Mouse (Mus musculus) common myeloid progenitor, adult 5-6 weeks (primary cell): Measurements from ENCODE around the gene Cacng4. TPM values are rescaled to one million over a fixed set of nuclear protein-coding genes. Genes with fewer than 3 reads are reported as not detected.

Experiments
- ATAC-seq: replicated peaks from 2 replicates; pipeline ENCODE4 v1.8.0; 2016; ENCODE audit warnings: low read depth, mild to moderate bottlenecking, moderate TSS enrichment, inconsistent platforms; ENCODE audit not compliant: poor library complexity, severe bottlenecking
- total RNA-seq: library from RNA; stranded (forward); fragments of 200-1000, 187-1606 nt; gene quantifications from 2 replicates; pipeline ENCODE4 v1.2.3, GENCODE M21; 2017

The Cacng4 gene
- total RNA-seq = not detected in 2 replicates

DNA sequence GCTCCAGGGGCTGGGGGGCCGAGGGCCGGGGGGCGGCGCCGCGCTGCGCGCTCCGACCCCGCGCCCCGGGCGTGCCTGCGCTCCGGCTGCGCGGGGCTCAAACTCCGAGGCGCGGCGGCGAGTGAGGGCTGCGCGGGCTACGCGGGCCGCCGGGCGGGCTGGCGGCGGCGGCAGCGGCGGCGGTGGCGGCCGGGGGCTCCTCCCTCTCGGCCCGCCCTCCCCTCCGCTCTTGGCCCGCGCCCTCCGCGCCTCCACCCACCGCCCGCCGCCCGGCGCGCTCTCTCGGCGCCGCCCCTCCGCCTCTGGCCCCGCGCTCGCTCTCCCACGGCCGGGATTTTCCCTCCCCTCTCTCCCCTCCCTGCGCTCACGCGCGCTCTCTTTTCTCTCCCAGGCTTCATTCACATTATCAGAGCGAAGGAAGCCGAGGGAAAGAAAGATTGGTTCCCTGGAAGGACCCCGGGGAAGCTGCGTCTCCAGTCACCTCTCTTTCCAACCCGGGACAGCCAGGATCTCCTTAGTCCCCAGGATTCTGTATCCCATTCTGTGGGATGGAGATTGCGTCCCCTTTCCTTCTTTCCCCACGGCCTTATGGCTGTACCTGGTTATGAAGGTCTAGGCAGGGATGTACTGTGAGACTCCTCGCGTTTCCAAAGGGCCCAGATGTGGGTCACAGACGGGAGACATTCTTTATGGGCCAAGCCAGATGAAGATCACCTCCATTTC lies at the start of gene Cacng4:
TSS of gene Cacng4 (minus strand) at position 11 of the 723 bp plus-strand sequence.
- no peak for ATAC-seq

DNA sequence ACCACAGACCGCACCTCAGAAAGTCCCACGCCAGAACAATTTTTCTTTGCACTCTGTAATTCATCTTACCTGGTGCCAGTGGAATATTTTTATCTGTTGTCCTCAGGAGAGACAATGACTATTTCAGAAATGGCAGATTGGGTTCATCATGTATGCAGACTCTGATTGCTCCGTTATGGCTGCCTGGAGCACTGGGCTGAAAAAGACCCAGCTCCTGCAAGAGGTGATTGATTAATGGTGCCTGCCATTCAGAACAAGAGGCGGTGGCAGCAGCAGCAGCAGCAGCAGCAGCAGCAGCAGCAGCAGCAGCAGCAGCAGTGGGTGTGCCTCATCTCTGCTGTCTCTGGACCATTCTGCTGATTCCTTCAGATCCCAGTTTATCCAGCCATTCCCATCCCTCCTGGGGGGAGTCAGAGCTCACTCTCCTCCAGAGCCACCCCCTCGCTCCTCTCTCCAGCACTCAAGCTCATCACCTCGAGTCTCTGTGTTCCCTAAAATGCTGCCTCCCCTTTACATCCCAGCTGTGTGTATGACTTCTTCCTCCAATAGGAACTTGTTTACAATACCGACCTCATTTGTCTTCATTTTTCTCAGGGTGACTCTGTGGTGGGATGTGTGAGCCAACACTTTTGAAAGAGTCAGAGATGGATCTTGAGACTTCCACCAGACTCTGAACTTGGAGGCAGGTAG lies 39.1 kb upstream of the Cacng4 start:
- no peak for ATAC-seq

DNA sequence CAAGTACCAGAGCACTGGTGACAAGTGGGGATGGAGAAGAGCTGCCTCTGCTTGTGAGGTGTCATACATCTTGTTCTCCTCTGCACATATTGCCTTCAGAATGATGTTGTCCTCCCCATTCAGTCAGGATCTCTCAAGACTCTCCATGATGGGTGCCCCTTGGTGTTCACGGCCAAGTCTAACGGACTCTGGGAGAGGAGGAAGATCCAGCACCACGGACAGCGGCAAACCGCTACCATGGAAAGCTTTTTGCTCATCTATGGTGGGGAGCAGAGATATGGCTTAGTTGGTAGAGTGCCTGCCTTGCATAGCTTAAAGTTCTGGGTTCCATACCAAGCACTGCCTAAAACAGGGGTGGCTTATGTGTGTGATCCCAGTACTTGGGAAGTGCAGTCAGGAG lies 22.8 kb upstream of the Cacng4 start:
- 0 out of 2 replicates have a peak, but pooled peaks have one; percentile 50 for ATAC-seq

DNA sequence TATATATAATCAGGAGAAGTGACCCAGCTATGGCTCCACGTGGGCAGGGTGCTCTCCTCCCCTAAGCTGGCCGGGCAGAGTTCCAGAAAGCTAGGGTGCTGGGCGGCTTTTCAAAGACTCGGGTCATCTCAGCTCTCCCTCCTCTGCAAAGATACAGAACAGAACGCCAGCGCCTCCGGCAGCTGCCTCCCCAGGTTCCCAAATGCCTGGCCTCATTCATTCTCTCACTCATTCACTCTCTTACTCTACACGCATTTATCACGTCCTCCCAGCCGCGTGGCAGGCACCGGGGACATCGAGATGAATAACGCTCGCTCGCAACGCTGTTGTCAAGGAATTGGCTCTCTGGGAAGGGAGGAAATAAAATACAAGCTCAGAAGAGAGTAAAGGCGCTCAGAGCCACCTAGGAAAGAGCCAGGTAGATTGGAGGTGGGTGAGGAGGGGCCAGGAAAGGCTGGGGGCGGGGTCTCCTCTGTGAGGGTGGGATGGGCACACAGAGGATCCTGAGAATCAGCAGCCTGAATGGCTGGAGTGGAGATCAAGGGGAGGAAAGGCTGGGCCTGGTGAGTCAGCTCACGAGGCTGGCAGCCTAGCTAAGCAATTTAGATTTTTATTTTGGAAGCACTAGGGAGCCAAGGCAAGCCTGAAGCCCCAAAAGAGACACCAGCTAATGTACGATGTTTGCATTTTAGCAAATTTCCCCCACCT lies 18.7 kb upstream of the Cacng4 start:
- no peak for ATAC-seq

DNA sequence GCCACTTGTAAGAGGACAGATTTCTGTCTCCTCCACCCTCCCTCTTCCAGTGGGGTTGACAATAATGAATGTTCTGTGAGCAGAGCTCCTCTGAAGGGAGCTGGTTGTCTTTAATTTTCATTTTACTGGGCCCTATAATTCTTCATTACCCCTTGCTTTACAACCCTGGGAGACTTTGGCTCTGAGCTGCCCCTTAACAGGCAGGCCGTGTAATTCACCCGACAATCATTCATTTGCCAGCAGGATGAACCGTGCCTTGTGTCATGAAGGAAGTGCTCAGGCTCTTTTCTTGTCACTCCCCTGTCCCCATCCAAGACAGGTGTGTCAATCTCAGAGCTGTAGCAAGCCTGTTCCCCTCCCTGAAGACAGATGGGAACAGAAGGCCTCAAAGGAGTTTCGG lies 18.1 kb upstream of the Cacng4 start:
- ATAC-seq = no peak

DNA sequence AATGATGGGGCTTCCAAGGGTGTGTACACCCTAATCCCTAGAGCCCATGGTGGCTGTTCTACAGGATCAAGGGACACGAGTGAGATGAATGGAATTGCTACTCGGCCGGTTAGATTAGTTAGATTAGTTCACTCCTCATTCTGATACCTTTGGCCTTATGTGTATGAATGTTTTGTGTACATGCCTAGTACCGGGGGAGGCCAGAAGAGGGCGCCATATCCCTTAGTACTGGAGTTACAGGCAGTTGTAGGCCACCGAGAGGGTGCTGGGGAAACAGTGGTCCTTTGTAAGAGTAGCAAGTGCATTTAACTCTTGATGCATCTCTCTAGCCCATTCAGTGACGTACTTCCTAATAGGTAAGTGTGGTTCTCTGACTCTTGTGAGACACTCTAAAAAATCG lies 14.2 kb upstream of the Cacng4 start:
- 0 out of 2 replicates have a peak, but pooled peaks have one; percentile 29 for ATAC-seq

DNA sequence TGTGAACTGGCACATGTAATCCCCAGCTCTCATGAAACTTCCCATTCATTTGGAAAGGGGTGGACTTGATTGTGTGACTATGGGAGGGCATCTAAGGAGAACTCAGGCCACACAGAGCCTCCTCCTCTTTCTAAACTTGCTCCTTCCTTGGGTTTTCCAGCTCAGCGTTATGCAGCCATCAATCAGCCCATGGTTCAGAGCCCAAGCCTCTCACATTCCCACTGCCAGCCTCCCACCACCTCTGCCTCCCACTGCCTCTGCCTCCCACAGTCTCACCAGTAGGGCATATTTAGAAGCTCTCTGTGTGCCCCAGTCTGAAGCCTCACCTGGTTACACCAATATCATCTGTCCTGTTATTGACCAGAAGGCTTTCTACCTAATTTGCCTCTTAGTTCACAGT lies 11.7 kb upstream of the Cacng4 start:
- no peak for ATAC-seq

DNA sequence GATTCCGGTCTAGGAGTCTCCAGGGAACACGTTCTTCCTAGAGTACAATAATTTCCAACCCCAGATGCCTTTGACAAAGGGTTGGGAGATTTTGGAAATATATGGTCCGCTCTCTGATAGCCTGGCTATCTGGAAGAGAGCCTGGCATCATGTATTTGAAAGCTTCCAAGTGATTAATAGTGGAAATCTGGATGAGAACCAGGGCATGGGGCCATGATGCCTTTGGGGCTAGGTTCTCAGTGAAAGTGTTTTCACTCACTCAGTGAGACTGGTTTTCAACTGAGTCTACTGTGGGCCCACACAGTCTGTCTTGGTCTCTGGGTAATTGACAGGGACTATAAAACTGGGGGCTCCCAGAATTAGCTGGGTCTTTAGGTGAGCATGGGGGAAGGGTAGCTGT lies 7.6 kb upstream of the Cacng4 start:
- ATAC-seq = no peak

DNA sequence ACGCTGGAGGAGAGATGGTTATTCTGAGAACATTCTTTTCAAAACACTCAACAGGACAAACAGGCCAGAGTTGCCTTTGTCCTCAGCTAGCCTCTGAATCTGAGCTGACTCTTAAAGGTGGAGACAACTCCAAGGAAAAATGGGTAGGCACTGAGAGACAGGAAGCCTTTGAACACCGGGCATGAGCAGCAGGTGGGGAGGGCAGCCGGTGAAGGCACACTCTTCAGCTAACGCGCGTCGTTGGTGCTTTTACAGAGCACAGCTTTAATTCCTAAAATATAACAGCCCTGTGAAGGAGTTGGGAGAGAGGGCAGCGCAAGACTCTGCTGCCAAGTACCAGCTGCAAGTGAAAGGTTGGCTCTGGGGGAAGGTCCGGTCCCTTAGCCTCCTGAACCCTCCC lies 5.0 kb upstream of the Cacng4 start:
- no peak for ATAC-seq

DNA sequence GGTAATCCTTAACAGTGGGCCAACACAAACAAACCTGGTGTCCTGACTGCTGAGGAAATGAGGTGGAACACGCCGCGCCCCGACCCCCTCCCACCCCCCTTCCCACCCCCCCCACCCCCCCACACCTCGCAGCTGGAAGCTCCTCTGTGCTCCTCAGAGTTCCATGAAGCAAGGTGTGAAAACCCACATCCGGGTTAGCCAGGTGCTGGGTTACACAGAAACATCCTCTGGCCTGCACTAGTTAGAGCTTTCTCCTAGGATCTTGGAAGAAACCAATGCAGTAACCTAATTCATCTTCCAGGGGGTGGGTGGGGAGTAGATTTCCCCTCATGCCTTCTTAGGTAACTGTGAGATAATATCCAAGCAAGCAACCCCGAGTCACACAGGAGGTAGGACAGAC lies 2.0 kb upstream of the Cacng4 start:
- no peak for ATAC-seq

DNA sequence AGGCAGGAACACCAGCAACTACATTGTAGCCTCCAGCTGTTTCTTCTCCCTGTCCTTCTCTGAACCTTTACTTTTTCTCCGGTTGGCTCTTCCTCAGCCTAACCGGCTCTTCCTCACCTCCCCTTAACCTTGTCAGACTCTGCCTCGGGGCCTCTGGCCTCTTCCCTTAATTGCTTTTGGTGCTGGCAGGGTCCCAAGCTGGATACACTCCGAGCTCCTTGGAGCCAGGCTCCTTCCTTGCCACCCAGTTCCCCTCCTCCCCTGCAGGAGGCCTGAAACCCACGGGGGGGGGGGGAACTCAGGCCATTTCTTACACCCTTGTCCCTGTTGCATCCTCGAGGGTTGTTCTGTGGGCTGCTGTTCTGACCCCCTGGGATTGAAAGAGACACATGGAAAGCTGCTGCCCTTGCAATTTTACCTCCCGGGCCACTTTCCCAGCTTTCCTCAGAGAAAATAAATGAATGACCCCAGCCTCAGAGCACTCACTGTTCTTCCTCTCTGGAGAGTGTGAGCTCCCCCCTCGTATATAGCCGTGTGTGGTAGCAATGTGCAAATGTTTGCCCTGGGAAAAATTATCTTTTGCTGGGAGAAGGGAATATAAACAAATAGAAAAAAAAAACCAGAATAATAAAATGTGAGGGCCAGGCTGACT lies 1.2 kb upstream of the Cacng4 start:
- no peak for ATAC-seq

DNA sequence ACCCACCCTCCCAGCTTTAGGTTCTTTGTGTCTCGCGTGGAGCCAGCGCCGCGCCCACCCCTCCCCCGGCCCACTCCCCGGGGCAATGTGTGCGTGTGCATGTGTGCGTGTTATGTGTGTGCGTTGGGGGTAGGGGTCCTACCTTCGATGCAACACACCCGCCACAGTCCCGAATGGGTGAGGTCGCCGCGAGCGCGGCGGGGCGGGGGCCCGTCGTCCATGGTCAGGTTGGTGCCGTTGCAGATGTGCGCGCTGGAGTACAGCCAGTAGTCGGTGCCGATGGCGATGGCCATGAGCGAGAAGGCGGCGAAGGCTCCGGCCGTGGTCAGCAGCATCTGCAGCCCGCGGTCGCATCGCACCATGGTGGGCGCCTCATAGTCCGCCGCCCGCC lies 259 bp downstream of the Cacng4 start:
- no peak for ATAC-seq

DNA sequence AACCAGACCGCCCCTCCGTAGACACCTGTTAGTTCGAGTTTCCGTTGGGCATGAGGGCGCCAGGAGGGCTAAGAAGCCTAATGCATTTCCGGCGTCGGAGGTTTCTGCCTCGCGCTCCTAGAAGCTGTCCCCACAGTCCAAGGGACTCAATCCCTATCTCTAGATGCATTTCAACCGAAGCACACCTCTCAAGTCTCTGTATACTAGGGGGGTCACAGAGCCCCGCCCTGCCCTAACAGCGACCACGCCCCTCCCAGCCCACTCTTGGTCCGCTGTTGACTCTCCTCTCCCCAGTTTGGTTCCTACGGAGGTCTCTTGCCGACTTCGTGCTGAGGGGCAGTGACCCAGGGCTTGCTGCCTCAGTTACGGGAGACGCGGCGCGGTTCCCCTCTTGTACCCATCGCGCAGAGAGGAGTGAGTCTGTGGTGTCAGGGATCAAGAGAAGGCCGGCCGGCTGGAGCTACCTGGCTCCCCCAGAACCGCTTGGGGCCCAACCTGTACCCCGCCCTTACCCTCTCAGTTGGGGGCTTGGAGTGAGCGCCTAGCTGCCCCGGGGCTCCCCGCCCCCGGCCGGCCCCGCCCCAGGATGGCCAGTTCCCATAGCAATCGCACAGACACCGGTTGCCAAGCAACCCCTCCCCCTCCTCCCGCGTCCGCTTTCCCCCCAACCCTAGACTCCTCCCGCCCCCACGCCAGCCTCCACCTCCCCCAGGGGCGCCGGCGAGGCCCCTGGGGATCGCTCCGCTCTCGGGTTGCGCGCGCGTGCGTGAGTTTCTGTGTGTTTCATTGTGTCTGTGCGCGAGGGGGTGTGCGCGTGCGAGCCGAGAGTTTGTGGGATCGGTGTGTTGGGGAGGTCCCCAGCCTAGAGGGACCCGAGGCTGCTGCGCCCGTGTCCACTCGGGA lies 906 bp downstream of the Cacng4 start:
- ATAC-seq = no peak

DNA sequence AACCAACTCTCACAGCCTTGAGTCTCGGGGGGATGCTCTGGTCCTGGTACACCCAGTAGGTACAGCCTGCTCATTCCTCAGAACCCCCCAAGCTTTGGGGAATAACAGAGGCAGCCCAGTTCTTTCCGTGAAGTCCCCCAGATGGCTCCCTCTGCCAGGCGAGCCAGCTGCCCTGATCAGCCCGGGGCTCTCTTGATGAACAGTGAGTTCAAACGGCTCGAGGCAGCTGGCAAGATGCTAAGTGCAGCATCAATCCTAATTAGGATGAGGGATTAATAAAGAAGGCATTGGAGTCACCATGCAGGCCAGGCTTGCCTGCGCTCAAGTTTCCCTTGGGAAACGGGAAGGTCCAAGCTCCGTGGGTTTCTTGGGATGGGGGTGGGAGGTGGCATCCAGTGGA lies 2.2 kb downstream of the Cacng4 start:
- ATAC-seq = no peak

DNA sequence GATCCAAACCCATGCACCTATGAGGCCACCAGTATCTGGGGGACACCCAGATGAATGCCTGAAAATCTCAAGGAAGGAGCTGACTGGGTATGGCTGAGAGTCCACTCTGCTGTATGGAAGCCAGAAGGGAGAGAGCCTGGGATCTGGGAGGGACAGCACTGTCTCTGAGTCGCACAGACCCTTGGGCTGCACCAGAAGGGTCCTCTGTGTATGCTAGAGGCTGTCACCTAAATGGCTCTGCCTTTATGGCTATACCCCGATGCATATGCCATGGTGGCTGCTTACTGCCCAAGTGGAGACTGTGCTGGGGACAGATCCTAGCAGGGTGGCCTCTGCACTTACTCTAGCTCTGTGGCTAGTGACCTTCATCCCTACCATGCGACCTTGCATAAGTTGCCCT lies 8.6 kb downstream of the Cacng4 start:
- no peak for ATAC-seq

DNA sequence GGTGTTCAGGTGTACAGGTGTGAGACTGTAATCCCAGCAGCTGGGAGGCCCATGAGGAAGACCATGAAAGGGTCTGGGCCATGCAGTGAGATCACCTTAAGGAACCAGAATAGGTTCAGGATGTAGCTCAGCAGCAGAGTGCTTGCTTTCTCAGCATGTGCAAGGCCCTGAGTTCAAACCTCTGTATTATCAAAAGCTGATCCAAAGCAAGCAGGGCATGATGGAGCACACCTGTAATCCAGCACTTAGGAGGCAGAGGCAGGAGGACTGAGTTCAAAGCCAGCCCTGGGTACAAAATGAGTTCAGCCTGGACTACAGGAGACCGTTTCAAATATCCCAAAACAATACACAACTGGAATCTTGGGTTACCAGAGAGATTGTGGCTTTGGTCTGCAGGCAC lies 9.1 kb downstream of the Cacng4 start:
- ATAC-seq = peak; percentile 18

DNA sequence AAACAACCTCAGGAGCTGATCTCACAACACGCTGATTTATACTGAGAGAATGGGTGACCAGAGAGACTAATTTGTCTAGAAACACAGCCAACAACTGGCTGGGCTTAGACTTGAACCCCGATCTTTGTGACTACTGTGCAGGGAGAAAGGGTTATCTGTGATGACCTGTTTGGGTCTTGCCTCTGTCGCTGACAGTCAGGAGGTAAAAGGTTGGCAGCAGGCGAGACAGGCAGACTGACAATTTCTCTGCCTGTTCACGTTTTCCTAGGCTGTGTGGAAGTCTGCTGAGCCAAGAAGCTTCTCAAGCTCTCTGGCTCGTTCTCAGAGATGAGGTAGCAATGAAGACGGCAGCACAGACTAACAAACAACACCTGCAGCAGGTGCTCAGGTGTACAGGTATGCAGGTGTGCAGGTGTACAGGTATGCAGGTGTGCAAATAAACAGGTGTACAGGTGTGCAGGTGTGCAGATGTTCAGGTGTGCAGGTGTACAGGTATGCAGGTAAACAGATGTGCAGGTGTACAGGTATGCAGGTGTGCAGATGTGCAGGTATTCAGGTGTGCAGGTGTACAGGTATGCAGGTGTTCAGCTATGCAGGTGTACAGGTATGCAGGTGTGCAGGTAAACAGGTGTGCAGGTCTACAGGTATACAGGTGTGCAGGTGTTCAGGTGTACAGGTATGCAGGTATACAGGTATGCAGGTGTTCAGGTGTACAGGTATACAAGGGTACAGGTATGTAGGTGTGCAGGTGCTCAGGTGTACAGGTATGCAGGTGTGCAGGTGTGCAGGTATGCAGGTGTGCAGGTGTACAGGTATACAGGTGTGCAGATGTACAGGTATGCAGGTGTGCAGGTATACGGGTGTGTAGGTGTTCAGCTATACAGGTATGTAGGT lies 10.2 kb downstream of the Cacng4 start:
- peak; percentile 40 for ATAC-seq

DNA sequence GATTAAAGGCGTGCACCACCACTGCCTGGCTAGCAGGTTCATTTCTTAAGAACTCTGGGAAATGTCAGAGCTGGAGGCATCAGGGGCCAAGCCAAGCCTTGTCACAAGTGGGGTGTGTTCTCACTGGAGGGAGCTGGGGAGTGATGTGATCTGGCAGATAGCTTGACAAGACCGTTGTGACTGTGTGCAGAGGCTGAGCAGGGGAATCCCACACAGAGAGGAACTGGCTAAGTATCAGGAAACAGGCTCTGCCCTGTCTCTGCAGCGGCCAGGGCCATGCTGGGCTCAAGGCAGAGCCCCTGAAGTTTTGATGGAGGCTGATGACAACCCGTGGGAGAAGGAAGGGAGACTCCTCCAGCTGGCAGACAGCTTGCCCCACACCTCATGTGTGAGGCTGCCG lies 11.8 kb downstream of the Cacng4 start:
- ATAC-seq = no peak

DNA sequence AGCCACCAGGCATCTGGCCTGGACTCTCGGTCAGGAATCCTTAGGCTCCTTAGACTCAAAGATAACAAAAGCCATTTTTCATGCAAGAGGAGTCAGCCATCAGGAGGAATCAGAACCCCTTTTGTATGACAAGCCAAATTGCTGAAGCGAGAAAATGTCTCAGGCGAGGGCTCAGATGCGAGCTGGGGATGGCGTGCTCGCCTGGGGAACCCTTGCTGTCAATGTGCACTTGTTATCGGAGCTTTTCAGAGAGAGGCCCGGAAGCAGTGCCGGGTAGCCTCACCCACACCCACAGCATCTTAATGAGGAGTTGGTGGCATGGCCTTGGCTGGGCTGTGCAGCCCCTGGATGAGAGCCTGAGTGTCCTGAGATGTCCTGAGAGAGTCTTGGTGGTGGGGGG lies 15.5 kb downstream of the Cacng4 start:
- ATAC-seq = no peak
